Mouse (Mus musculus) adrenal gland (tissue): ENCODE results near the gene Ugt1a8.
"Not testable (repeated sequence)": the region's sequence is repeated elsewhere in the genome, so short reads cannot be mapped to it uniquely, and the experiment has no call there.

Experiments
- intact Hi-C: fragments of 180-260 bp; cut with DNase I; formaldehyde crosslinking; loops from one replicate; pipeline ENCODE4 v1.15.1; 2025

Ugt1a8 gene

GRCm38 (mm10) chr1:88219054-88219453 lies 131.4 kb downstream of the Ugt1a8 start:
- intact Hi-C loops = no loop called here

- intact Hi-C loops = no loop called here
Measured at GRCm38 (mm10) chr1:88220336-88220735, 132.7 kb downstream of the Ugt1a8 start.

- intact Hi-C loops = no loop called here
Measured at GRCm38 (mm10) chr1:88222216-88222615, 134.6 kb downstream of the Ugt1a8 start.

GRCm38 (mm10) chr1:88223011-88223515 lies 135.4 kb downstream of the Ugt1a8 start:
- intact Hi-C loops = not testable (repeated sequence)

- intact Hi-C loops = no loop called here
Measured at GRCm38 (mm10) chr1:88223591-88223990, 136.0 kb downstream of the Ugt1a8 start.

GRCm38 (mm10) chr1:88224029-88224776 lies 136.6 kb downstream of the Ugt1a8 start:
- intact Hi-C loops = no loop called here

- intact Hi-C loops = not testable (repeated sequence)
Measured at GRCm38 (mm10) chr1:88225301-88225700, 137.7 kb downstream of the Ugt1a8 start.

GRCm38 (mm10) chr1:88225741-88226140 lies 138.1 kb downstream of the Ugt1a8 start:
- intact Hi-C loops = no loop called here

GRCm38 (mm10) chr1:88226670-88227379 lies 139.2 kb downstream of the Ugt1a8 start, which contains the start of gene Mroh2a:
Mroh2a (plus strand) TSS chr1:88226986.
- intact Hi-C loops = no loop called here

- intact Hi-C loops = no loop called here
Measured at GRCm38 (mm10) chr1:88227482-88227881, 139.9 kb downstream of the Ugt1a8 start.

- intact Hi-C loops = no loop called here
Measured at GRCm38 (mm10) chr1:88228121-88228520, 140.5 kb downstream of the Ugt1a8 start.

GRCm38 (mm10) chr1:88229566-88229965 lies 142.0 kb downstream of the Ugt1a8 start:
- intact Hi-C loops = no loop called here

GRCm38 (mm10) chr1:88229986-88230385 lies 142.4 kb downstream of the Ugt1a8 start:
- intact Hi-C loops = no loop called here

GRCm38 (mm10) chr1:88230421-88230820 lies 142.8 kb downstream of the Ugt1a8 start:
- intact Hi-C loops = no loop called here

GRCm38 (mm10) chr1:88230981-88231802 lies 143.6 kb downstream of the Ugt1a8 start:
- intact Hi-C loops = no loop called here

GRCm38 (mm10) chr1:88231803-88232499 lies 144.3 kb downstream of the Ugt1a8 start:
- intact Hi-C loops = no loop called here

GRCm38 (mm10) chr1:88232664-88233380 lies 145.2 kb downstream of the Ugt1a8 start:
- intact Hi-C loops = no loop called here

GRCm38 (mm10) chr1:88233421-88234247 lies 146.0 kb downstream of the Ugt1a8 start:
- intact Hi-C loops = no loop called here

GRCm38 (mm10) chr1:88234248-88234610 lies 146.6 kb downstream of the Ugt1a8 start:
- intact Hi-C loops = no loop called here
